Mouse (Mus musculus) gastrocnemius, adult 2 months (tissue): ENCODE results near the gene Gm47996. TPM values are rescaled to one million over a fixed set of nuclear protein-coding genes. Genes with fewer than 3 reads are reported as not detected.
"Not testable (repeated sequence)": the region's sequence is repeated elsewhere in the genome, so short reads cannot be mapped to it uniquely, and the experiment has no call there.

Source experiments
- DNase-seq: peaks from one replicate; pipeline ENCODE4 v3.0.0; 2022
- H3K27ac ChIP-seq: fragments of 200-600 bp; 2 replicates; pipeline ENCODE4 v1.8.1; 2022; ENCODE audit warnings: mild to moderate bottlenecking
- H3K4me3 ChIP-seq: fragments of 200-600 bp; 2 replicates; pipeline ENCODE4 v1.8.1; 2022; ENCODE audit warnings: mild to moderate bottlenecking, moderate library complexity
- CTCF ChIP-seq: fragments of 200-600 bp; IDR thresholded peaks from 2 replicates; pipeline ENCODE4 v1.8.1; 2022; ENCODE audit warnings: antibody characterized with exemption, mild to moderate bottlenecking, moderate library complexity
- intact Hi-C: fragments of 180-260 bp; cut with DNase I; formaldehyde crosslinking; loops from one replicate; pipeline ENCODE4 v1.15.1; 2025
- long read RNA-seq, 2 experiments: library from polyadenylated mRNA; stranded (forward); transcript quantifications; one replicate each; pipeline ENCODE4 v2.0.0; 2021
- total RNA-seq, 2 experiments: library from RNA; stranded (reverse); gene quantifications; 2 replicates each; pipeline ENCODE4 v1.2.3; 2021

The Gm47996 gene
- total RNA-seq = under 1 TPM in 1 of 2 experiments, not detected in 1; 0.28 TPM
- long read RNA-seq, experiment 1 = 0 reads
- long read RNA-seq, experiment 2 = 0 reads

DNA sequence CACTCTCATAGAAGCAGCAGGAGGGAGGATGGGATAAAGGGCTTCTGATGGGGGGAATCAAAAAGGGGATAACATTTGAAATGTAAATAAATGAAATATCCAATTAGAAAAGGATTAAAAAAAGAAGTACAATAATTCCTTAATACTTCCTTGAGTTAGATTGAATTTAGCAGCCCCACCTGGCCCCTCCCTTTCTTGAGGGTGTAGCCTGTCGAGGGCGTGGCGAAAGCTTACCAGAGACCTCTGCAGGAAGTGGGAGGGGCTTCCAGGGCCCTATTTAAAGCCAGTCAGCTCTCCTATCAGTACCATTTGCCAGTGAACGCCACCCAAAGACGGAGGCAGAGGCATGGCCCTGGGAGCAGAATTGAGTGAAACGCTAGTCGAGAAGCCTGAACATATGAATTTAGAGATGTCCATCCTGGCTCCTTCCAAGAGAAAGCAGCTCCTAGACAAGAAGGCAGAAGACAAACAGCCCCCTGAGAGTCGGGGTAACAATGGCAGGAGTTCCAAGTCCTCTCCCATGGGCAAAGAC lies at the start of gene Gm47996:
Gm47996 (plus strand) TSS at position 308 of the 532 bp plus-strand sequence.
- H3K4me3 ChIP-seq, DNase-seq, H3K27ac ChIP-seq, intact Hi-C loops: not testable (repeated sequence)

DNA sequence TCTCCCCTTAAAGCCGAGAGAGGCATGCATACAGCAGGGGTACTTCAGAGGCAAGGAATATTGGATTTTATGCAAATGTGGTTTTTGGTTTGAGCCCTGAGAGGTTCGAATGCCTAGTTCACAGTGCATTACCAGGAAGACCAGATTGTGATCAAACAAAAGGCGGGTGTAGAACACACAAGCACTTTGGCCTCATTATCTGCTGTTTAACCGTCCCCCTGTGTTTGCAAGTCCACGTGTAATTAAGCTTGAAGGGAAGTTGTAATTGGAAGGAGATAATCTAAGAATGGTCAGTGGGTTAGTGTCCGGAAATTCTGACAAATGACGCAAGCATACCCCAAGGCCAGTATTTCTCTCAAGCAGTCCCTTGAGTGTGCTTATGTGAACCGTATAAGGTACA lies 43.9 kb upstream of the Gm47996 start:
- no peak overlapping the region for H3K27ac ChIP-seq
- H3K4me3 ChIP-seq = no peak overlapping the region
- DNase-seq = no peak
- no peak for TF ChIP-seq CTCF
- intact Hi-C loops = loop anchor here (10.0 kb wide), 1 partner anchor 81 kb away; no protein-coding TSS in a partner anchor

DNA sequence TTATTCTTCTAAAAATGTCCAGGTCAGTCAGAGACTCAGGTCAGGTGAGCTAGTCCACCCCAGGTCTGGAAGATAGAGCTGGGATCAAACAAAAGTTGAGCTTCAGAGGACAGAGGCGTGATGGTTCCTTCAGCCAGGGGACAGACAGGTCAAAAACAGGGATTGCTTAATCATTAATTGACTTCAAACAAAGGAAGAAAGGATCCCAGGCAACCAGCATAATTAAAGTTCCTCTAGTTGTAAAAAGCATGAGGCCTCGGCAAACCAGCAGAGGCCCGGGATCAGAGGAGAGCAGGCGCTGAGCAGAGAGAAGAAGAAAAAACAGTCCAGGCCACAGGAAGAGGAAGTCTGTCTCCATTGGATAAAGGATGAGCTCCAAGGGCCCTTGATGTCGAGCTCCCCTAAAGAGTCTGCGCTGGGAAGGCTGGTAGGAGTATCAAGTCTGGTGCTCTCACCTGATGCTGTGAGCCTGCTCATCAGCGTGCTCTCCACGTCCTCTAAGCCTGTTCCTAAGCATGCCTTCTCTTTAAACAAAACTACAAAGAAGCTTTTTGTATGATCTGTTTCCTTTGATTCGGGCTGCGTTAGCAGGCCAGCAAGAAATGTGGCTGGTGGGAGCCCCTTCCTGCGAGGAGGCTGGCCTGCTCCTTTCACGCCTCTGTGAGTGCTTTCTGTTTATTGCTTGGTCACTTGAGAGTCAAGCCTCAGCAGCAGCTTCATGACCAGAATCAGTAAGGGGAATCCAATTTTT lies 42.5 kb upstream of the Gm47996 start:
- H3K27ac ChIP-seq = no peak overlapping the region
- no peak for DNase-seq
- H3K4me3 ChIP-seq = no peak overlapping the region
- intact Hi-C loops = loop anchor here (10.0 kb wide), 1 partner anchor 83 kb away; no protein-coding TSS in a partner anchor
- no peak for TF ChIP-seq CTCF

DNA sequence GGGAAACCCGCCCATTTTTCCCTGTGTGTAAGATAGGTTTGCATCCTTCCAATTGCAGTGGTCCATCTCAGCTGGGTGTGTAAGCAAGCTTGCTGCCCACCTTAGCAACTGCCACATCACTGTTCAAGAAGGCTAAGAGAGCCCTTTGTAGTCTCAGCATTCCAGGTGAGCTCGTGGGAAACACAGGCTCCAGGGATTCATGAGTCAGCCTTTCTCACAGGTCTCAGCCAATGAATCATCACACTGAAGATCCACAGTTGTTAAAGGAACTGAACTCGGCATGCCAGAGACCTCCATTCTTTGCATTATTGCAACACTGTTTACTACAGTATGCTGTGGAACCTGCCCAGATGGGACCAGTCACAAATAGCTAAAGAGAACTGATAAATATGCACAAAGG lies 41.3 kb upstream of the Gm47996 start:
- intact Hi-C loops = loop anchor here (10.0 kb wide), 1 partner anchor 84 kb away; no protein-coding TSS in a partner anchor
- H3K27ac ChIP-seq = no peak overlapping the region
- DNase-seq = no peak
- TF ChIP-seq CTCF = no peak
- no peak overlapping the region for H3K4me3 ChIP-seq

DNA sequence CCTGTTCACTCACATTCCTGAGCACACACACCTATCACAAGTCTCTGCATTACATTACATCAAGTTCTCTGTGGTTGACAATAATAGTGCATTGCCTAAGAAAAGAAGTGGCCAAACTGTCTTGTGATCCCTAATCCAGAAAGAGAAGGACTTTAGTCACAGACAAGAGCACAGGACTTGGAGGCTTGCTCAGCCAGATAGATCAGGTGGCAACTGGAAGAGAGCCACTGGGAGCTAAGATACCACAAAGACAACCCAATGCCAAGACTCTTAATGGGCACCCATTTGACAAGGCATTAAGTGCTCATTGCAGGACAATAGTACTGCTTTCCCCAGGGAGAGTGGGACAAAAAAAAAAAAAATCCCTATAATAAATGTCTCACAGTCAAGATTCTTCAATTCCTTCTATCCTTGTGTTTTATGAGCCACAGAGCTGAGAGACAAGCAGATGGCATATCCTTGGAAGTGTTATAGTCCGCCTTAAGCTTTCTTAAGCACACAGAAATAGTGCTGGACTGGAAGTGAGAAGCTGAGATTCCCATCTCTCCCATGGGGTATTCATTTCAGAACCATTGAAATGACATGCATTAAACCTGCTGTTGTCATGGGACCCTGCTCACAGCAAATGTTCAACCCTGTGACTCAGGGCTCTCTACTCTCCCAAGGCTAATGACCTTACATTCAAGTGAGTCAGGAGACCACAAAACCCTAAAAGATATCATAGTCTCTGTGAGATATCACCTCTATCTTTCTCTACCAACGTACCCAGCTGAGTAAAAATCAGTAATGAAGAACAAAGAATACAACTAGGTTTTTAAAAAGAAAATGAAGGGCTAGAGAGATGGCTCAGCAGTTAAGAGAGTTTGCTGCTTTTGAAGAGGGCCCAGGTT lies 38.1 kb upstream of the Gm47996 start:
- Histone ChIP-seq H3K4me3 (no peak overlapping the region), H3K27ac (peak overlapping the region; percentile 79)
- peak; percentile 45 for DNase-seq
- intact Hi-C loops = no loop called here
- no peak for TF ChIP-seq CTCF

DNA sequence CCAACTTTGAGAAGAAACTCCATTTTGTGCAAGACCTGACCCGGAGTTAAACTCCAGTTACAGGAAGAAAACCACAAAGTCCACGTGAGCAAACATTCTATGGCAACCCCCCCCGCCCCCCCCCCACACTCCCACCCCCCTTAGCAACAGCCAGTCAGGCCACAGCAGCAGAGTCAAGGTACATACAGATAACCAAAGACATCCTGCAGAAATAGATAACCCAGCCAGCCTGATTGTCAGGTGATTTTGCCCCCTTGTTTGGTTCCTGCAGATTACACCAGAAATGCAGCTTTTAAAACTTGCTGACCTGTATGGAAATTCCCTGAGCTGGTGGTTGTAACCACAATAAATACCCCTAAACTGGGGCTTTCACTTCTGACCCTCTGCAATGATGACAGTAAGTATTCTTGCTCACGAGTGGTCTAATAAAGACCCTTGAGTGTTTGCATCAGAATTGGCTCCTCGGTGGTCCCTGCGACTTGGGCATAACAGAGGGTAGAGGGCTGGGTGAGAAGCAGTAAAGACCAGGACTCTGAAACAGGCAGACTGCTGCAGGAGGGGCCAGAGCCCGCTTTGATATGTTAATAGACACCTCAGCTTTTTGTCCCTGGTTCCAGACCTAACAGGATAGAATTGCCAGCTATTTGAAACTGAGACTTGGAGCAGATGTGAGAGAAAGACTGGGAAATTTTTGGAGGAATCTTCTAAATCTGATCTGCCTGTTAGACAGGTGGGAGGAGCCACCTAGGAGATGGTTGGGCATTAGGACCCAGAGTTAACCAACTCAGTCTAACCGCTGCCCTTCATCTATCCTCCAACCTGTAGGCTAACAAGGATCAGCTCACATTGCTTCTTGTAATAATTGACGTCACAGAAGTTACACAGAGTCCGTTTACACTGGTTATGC lies 32.6 kb upstream of the Gm47996 start:
- intact Hi-C loops = no loop called here
- no peak for DNase-seq
- peak overlapping the region; percentile 12 for H3K4me3 ChIP-seq
- no peak for TF ChIP-seq CTCF
- H3K27ac ChIP-seq = 0 out of 2 replicates have a peak overlapping the region, but pooled peaks have one; percentile 29

DNA sequence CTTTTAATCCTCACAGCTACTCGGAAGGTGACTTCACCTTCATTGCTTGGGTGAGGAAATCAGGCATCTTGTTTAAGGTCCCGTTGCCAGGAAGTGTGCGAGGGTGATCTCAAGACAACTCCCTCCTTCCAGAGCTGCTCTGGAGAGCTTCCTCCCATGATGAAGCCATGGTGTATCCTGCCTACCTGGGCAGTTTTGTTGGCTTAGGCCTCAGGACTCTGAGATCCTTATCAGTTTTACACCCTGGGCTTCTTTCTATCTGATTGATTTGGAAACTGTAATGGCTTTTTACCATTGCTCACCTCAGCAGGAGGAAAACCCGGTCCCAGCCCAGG lies 32.0 kb upstream of the Gm47996 start:
- H3K27ac ChIP-seq = 0 out of 2 replicates have a peak overlapping the region, but pooled peaks have one; percentile 29
- no peak for DNase-seq
- H3K4me3 ChIP-seq = peak overlapping the region; percentile 12
- no peak for TF ChIP-seq CTCF
- intact Hi-C loops = no loop called here

DNA sequence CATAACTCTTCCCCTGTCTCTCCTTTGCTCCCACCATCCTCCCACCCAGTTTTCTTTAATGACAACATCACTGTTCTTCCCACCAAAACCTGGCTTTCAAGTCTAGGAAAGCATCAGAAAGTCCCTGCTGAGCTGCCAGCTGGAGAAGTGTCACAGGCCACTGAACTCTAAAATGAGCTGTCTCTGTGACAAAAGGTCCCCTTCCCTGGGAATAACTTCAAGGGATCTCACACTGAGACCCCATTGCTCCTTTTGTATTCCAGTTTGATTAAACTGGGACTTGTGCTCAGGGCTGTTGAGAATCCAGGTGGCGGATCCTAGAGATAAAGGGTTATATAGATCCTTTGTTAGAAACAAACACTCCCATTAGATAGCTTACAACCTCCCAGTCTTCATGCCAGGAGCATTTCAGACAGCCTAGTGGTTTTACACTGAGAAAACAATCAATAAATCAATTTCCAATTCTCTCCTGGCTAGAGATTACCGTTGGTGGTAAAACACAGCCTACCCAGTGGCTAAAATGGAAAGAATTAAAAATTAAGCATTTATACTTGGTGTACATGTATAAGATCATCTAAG lies 31.3 kb upstream of the Gm47996 start:
- Histone ChIP-seq H3K27ac (no peak overlapping the region), H3K4me3 (no peak overlapping the region)
- DNase-seq = no peak
- intact Hi-C loops = no loop called here
- no peak for TF ChIP-seq CTCF

DNA sequence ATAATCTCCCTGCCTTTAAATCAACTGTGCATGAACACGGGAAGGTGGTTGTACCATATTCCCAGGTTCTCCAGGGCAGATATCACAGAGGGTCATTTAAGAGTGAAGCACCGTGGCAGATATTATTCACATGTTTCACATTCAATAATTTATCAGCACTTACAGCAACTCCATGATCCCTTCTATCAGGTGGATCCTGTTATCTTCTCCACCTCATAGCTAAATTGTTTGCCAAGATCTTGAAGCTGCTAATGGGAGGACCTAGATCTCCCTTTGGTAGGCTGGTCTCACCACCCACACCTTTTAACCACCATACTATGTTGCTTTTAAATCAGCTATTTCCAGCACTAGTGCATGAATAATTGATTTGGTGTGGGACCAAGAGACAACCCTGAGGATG lies 29.8 kb upstream of the Gm47996 start:
- intact Hi-C loops = no loop called here
- DNase-seq = no peak
- no peak for TF ChIP-seq CTCF
- Histone ChIP-seq H3K4me3 (no peak overlapping the region), H3K27ac (no peak overlapping the region)

DNA sequence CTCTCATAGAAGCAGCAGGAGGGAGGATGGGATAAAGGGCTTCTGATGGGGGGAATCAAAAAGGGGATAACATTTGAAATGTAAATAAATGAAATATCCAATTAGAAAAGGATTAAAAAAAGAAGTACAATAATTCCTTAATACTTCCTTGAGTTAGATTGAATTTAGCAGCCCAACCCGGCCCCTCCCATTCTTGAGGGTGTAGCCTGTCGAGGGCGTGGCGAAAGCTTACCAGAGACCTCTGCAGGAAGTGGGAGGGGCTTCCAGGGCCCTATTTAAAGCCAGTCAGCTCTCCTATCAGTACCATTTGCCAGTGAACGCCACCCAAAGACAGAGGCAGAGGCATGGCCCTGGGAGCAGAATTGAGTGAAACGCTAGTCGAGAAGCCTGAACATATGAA lies 27.7 kb upstream of the Gm47996 start, which contains the start of gene Gm47985:
Gm47985 (plus strand) TSS at position 272 of the 400 bp plus-strand sequence.
- intact Hi-C loops, H3K4me3 ChIP-seq, DNase-seq, H3K27ac ChIP-seq: not testable (repeated sequence)

DNA sequence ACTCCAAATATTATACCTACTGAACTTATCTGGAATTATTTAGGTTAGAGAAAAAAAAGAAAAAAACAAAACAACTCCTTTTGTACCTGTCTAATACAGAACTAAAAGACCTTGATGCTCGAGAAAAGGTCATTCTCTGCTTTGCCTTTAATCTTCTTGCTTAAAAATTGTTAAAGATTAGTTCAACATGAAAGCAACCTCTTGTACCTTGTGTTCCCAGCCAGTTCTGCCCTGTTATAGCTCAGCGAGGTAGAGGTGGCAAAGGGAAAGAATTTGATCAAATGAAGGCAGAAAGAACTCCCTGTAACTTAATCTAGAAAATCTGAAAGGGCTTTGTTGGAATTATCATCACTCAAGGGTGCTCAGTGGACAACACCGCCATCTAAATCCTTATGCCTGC lies 23.7 kb upstream of the Gm47996 start:
- intact Hi-C loops, H3K27ac ChIP-seq, DNase-seq, H3K4me3 ChIP-seq: not testable (repeated sequence)

DNA sequence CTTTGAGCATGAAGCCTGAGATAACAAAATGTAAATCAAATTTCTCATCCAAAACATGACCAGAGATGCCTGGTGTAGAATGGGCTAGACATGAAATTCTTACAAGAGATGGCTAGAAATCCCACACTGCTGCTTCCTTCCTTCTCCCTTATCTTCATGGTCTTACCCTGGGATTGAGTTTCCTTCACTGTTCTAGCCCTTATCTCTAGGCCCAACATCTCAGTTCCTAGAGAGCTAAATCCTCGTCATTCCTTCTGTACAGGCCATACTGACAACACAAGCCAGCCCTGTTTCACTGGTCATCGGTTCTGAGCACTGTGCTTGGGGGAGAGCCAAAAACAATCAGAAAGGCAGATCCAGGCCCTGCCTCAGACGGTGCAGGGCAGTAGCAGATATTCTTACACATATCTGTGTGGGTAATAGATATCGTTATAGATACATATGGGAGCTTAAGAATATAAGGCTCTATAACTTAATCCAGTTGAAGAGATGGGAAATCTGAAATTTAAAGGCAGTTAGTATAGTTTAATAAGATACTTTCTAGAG lies 23.0 kb upstream of the Gm47996 start:
- H3K27ac ChIP-seq, H3K4me3 ChIP-seq, DNase-seq, intact Hi-C loops: not testable (repeated sequence)
